Mouse (Mus musculus): ENCODE data around the gene Akap1.

DNA sequence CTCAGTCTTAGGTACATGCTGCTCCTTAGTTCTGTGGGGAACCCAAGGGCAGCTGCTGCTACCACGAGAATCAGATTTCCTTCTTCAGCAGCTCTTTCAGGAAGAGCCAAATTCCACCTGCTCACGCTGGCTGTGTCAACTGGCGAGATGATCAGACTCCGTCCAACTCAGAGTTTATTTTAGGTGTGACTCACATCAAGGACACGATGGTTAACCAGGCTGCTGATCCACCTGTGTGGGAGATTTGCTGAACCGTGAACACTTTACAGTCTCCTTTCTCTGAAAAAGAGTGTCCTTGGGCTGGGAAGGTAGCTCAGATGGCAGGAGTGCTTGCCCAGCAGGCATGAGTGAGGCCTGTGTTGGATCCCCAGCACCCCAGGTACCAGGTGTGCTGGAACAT is 38.4 kb upstream of the Akap1 start:
- TF ChIP-seq POLR2A (IDR thresholded peaks at IDR 0.05; ENCODE audit: borderline replicate concordance, extremely low read depth, low read depth, low read length) (no peak), CTCF (IDR thresholded peaks at IDR 0.05; ENCODE audit: insufficient read depth, low read length) (no peak)

Data from lung, adult 2 months (tissue).